Mouse (Mus musculus): ENCODE results near the gene Tox2. TPM values are rescaled to one million over a fixed set of nuclear protein-coding genes. Genes with fewer than 3 reads are reported as not detected.

Gene Tox2
- polyA plus RNA-seq, 1 experiment, result 14.6 TPM

GRCm38 (mm10) chr2:163256765-163257164 is 53.8 kb downstream of the Tox2 start:
- Histone ChIP-seq H3K36me3 (ENCODE audit: control insufficient read depth, insufficient read depth, low read length) (no peaks in the 10 kb centered on the region), H3K27ac (ENCODE audit: control insufficient read depth, insufficient read depth, low read depth, low read length) (no peak overlapping the region), H3K4me1 (ENCODE audit: control insufficient read depth, insufficient read depth, low read length) (no peaks in the 10 kb centered on the region), H3K4me3 (ENCODE audit: control insufficient read depth, low read depth, low read length) (no peak overlapping the region), H3K27me3 (ENCODE audit: control insufficient read depth, insufficient read depth, low read length) (no peaks in the 10 kb centered on the region)
- TF ChIP-seq POLR2A (IDR thresholded peaks at IDR 0.05; ENCODE audit: control insufficient read depth, low read depth, low read length), result no peak
- no peak for TF ChIP-seq CTCF (IDR thresholded peaks at IDR 0.05; ENCODE audit: control insufficient read depth, insufficient read depth, insufficient replicate concordance, low read depth, low read length)

- H3K36me3 ChIP-seq (ENCODE audit: control insufficient read depth, insufficient read depth, low read length), result no peaks in the 10 kb centered on the region
- no peak overlapping the region for H3K4me3 ChIP-seq (ENCODE audit: control insufficient read depth, low read depth, low read length)
- TF ChIP-seq POLR2A (IDR thresholded peaks at IDR 0.05; ENCODE audit: control insufficient read depth, low read depth, low read length), result no peak
- no peak for TF ChIP-seq CTCF (IDR thresholded peaks at IDR 0.05; ENCODE audit: control insufficient read depth, insufficient read depth, insufficient replicate concordance, low read depth, low read length)
- no peaks in the 10 kb centered on the region for H3K4me1 ChIP-seq (ENCODE audit: control insufficient read depth, insufficient read depth, low read length)
- no peak overlapping the region for H3K27ac ChIP-seq (ENCODE audit: control insufficient read depth, insufficient read depth, low read depth, low read length)
- no peaks in the 10 kb centered on the region for H3K27me3 ChIP-seq (ENCODE audit: control insufficient read depth, insufficient read depth, low read length)
Measured at GRCm38 (mm10) chr2:163261362-163262054, 58.6 kb downstream of the Tox2 start.

- Histone ChIP-seq H3K4me3 (ENCODE audit: control insufficient read depth, low read depth, low read length) (no peak overlapping the region), H3K4me1 (ENCODE audit: control insufficient read depth, insufficient read depth, low read length) (no peaks in the 10 kb centered on the region), H3K27me3 (ENCODE audit: control insufficient read depth, insufficient read depth, low read length) (no peaks in the 10 kb centered on the region), H3K36me3 (ENCODE audit: control insufficient read depth, insufficient read depth, low read length) (no peaks in the 10 kb centered on the region), H3K27ac (ENCODE audit: control insufficient read depth, insufficient read depth, low read depth, low read length) (no peak overlapping the region)
- TF ChIP-seq CTCF (IDR thresholded peaks at IDR 0.05; ENCODE audit: control insufficient read depth, insufficient read depth, insufficient replicate concordance, low read depth, low read length), result no peak
- no peak for TF ChIP-seq POLR2A (IDR thresholded peaks at IDR 0.05; ENCODE audit: control insufficient read depth, low read depth, low read length)
Measured at GRCm38 (mm10) chr2:163262055-163262420, 59.1 kb downstream of the Tox2 start.

GRCm38 (mm10) chr2:163267097-163267496 is 64.2 kb downstream of the Tox2 start:
- Histone ChIP-seq H3K36me3 (ENCODE audit: control insufficient read depth, insufficient read depth, low read length) (no peaks in the 10 kb centered on the region), H3K4me3 (ENCODE audit: control insufficient read depth, low read depth, low read length) (no peak overlapping the region), H3K27me3 (ENCODE audit: control insufficient read depth, insufficient read depth, low read length) (no peaks in the 10 kb centered on the region), H3K4me1 (ENCODE audit: control insufficient read depth, insufficient read depth, low read length) (no peaks in the 10 kb centered on the region), H3K27ac (ENCODE audit: control insufficient read depth, insufficient read depth, low read depth, low read length) (no peak overlapping the region)
- no peak for TF ChIP-seq POLR2A (IDR thresholded peaks at IDR 0.05; ENCODE audit: control insufficient read depth, low read depth, low read length)
- TF ChIP-seq CTCF (IDR thresholded peaks at IDR 0.05; ENCODE audit: control insufficient read depth, insufficient read depth, insufficient replicate concordance, low read depth, low read length), result no peak

GRCm38 (mm10) chr2:163271581-163272492 is 68.9 kb downstream of the Tox2 start:
- Histone ChIP-seq H3K4me3 (ENCODE audit: control insufficient read depth, low read depth, low read length) (no peak overlapping the region), H3K27ac (ENCODE audit: control insufficient read depth, insufficient read depth, low read depth, low read length) (no peak overlapping the region), H3K36me3 (ENCODE audit: control insufficient read depth, insufficient read depth, low read length) (no peaks in the 10 kb centered on the region), H3K27me3 (ENCODE audit: control insufficient read depth, insufficient read depth, low read length) (no peaks in the 10 kb centered on the region), H3K4me1 (ENCODE audit: control insufficient read depth, insufficient read depth, low read length) (no peaks in the 10 kb centered on the region)
- TF ChIP-seq CTCF (IDR thresholded peaks at IDR 0.05; ENCODE audit: control insufficient read depth, insufficient read depth, insufficient replicate concordance, low read depth, low read length), result no peak
- TF ChIP-seq POLR2A (IDR thresholded peaks at IDR 0.05; ENCODE audit: control insufficient read depth, low read depth, low read length), result no peak

GRCm38 (mm10) chr2:163273815-163274214 is 70.9 kb downstream of the Tox2 start:
- Histone ChIP-seq H3K27ac (ENCODE audit: control insufficient read depth, insufficient read depth, low read depth, low read length) (no peak overlapping the region), H3K27me3 (ENCODE audit: control insufficient read depth, insufficient read depth, low read length) (no peaks in the 10 kb centered on the region), H3K36me3 (ENCODE audit: control insufficient read depth, insufficient read depth, low read length) (no peaks in the 10 kb centered on the region), H3K4me3 (ENCODE audit: control insufficient read depth, low read depth, low read length) (no peak overlapping the region), H3K4me1 (ENCODE audit: control insufficient read depth, insufficient read depth, low read length) (no peaks in the 10 kb centered on the region)
- TF ChIP-seq CTCF (IDR thresholded peaks at IDR 0.05; ENCODE audit: control insufficient read depth, insufficient read depth, insufficient replicate concordance, low read depth, low read length) (peak; percentile 18; the same call in 1 of the 2 replicates), POLR2A (IDR thresholded peaks at IDR 0.05; ENCODE audit: control insufficient read depth, low read depth, low read length) (no peak)

- Histone ChIP-seq H3K27me3 (ENCODE audit: control insufficient read depth, insufficient read depth, low read length) (no peaks in the 10 kb centered on the region), H3K4me3 (ENCODE audit: control insufficient read depth, low read depth, low read length) (no peak overlapping the region)
- TF ChIP-seq CTCF (IDR thresholded peaks at IDR 0.05; ENCODE audit: control insufficient read depth, insufficient read depth, insufficient replicate concordance, low read depth, low read length) (no peak), POLR2A (IDR thresholded peaks at IDR 0.05; ENCODE audit: control insufficient read depth, low read depth, low read length) (no peak)
Measured at GRCm38 (mm10) chr2:163275986-163276385, 73.1 kb downstream of the Tox2 start.

More at GRCm38 (mm10) chr2:163275986-163276385, 73.1 kb downstream of the Tox2 start:
- Histone ChIP-seq H3K36me3 (ENCODE audit: control insufficient read depth, insufficient read depth, low read length) (no peaks in the 10 kb centered on the region), H3K4me1 (ENCODE audit: control insufficient read depth, insufficient read depth, low read length) (peaks cover 1% of the 10 kb centered on the region; the same call in 1 of the 2 replicates), H3K27ac (ENCODE audit: control insufficient read depth, insufficient read depth, low read depth, low read length) (no peak overlapping the region)
